Mouse (Mus musculus) testis, postnatal 14 days (tissue): ENCODE data around the gene Col6a5.

Experiments
- DNase-seq: peaks from one replicate; pipeline ENCODE4 v3.0.0; 2021; ENCODE audit warnings: low spot score

Col6a5 gene

DNA sequence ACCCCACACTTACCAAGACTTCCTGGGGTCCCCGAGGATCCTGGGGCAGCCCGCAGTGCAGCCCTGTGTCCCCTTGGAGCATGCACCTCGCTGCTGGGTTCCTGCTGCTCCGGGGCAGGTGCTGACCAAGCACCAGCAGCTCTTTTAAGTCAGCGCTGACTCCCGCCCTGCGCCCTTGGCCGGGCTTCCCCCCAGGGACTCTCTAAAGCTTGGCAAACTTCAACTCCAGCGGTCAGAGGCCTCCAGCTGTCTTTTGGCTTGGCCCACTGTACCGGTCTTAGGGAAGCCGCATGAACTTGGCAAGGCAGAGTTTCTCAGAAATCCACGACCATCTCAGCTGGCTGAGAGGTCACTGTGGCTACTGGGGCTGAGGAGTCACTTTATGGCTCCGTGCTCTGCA, at the start of gene Col6a5:
Gene Col6a5, minus strand, starts transcription at position 111 of the 400 bp plus-strand sequence.
- DNase-seq: peak; percentile 36

DNA sequence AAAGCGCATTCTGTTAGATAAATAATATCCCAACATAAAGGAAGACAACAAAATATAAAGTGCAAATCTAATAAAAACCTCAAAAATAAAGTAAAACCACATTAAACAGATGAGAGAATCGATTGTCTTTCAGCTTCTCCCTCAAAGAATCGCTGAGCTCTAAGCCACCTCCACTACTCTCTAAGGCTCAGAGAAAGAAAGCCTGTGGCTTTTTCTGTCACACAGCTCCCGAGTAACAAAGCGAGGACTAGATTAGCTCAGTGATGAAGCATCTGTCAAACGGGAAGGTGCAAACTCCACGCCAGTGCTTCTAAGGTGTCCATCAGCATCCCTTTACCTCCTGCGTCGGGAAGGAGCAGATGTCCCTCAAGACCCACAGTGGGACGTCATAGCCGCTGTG, 37.5 kb upstream of the Col6a5 start:
- no peak for DNase-seq

GRCm38 (mm10) chr9:105992425-105992824, 32.0 kb upstream of the Col6a5 start:
- DNase-seq: no peak

DNA sequence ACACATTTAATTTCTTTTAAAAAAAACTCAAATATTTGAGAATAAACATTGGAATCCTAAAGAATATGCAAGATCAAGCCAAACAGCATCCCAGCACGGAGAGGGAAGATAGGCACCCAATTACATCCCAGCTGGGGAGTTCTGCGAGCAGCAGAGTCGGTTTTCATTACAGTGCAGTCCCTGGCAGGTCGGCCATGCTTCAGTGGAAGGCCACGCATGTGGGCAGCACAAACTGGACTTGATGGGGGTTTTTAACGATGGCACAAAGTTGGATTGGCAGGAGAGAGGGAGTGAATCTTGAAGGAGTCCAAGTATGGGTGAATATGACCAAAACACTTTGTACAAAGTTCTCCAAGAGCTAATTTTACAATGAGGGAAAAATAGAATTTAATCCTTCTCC, 29.7 kb upstream of the Col6a5 start:
- no peak for DNase-seq

DNA sequence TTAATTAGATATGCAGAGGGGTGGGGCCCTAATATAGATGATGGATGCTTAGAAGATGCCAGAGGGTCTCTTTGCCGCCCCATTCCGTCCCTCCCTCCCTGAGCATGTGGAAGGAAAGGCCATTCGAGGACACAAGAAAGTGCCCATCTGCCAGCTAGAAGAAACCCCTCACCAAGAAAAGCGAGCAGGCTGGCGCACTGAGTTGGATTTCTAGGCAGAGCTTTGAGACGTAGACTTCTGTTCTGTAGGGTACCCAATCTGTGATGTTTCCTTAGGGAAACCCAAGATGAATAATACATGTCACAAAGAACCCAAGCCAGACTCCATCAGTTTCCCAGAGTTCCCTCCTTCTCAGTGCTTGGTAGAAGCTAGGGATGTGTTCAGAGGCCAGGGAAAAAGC, 29.0 kb upstream of the Col6a5 start:
- DNase-seq: no peak

- no peak for DNase-seq
These were observed 27.7 kb upstream of the Col6a5 start for GRCm38 (mm10) chr9:105988096-105988495.

DNA sequence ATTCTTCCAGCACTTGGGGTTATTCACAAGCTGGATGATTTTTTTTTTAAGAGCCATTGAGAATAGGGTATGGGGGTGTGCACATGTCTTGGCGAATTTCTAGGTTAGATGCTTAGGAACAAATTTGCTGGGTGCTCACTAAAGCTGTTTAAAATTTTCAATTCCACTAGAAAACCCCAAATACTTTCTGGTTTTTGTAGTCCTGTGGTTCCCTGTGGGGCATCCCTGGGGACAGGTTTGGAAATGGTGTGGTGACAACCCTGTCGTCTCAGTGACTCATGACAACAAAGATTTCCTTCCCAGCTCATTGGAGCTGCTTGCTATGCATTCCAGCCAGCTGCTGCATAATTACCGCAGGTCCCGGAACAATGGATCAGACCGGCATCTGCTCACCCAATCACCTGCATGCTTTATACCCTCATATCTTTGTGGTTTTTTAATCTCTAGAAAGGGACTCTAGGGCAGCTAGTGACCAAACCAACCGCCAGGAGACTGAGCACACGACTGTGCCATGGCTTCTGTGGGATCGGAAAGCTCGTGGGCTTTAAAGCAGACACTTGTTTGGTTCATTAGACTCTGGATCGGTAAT, 24.6 kb upstream of the Col6a5 start:
- no peak for DNase-seq

DNA sequence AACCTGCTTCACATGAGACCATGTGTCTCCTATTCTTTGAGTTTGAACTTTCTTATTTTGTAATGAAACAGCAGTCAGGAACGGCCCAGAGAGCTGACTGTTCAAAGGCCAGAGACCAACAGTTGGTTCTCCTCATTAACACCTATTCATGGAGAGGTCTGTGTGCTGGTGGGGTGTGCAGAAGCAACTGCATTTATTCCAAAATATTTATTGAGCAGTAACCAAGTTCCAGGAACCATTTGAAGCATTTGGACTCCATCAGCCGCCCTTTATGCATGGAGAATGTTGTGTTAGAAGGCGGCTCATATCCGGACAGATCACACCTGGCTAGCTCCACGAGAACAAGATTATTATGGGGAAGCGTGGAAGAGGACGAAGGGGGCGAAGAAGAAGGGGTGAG, 18.0 kb upstream of the Col6a5 start:
- DNase-seq: no peak

DNA sequence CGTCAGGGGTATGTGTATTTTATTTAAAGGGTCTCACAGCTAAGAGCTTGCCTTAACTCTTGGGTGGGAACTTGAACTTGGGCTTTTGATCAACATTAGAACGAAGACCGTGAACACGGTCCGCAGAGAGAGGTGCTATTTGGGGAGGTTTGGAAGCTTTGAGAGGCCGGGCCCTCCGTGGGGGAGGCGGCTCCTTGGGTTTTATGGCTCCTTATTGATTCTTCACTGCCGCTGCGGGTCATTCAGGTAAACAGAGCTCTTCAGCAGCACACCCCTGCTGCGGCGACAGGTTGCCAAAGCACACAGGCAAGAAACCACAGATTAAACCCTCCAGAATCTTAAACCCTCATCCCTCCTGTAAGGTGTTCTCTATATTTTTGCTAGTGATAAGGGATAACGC, 16.4 kb upstream of the Col6a5 start:
- DNase-seq: no peak

- DNase-seq: no peak
These were observed 15.9 kb upstream of the Col6a5 start for GRCm38 (mm10) chr9:105976314-105976713.

GRCm38 (mm10) chr9:105973736-105974135, 13.3 kb upstream of the Col6a5 start:
- no peak for DNase-seq

GRCm38 (mm10) chr9:105972031-105972430, 11.6 kb upstream of the Col6a5 start:
- no peak for DNase-seq

GRCm38 (mm10) chr9:105971351-105971894, 11.0 kb upstream of the Col6a5 start:
- DNase-seq: no peak

DNA sequence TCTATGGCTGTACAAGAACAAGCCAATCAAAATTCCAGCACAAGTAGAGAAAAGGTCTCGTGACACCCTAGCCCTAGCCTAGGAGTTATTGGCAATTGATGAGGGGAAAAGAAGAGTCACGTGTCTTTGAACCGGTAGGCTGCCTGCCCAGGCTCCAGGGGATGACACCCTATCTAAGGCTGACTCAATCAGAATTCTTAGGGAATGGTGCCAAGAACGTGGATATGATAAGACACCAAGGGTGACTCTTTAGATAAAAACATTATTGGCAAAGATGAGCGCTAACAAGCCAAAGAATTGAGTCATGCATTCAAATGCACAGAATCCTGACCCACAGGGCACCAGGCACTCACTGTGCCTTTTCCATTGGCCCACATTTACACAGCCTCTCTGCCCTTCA, 10.5 kb upstream of the Col6a5 start:
- no peak for DNase-seq

DNA sequence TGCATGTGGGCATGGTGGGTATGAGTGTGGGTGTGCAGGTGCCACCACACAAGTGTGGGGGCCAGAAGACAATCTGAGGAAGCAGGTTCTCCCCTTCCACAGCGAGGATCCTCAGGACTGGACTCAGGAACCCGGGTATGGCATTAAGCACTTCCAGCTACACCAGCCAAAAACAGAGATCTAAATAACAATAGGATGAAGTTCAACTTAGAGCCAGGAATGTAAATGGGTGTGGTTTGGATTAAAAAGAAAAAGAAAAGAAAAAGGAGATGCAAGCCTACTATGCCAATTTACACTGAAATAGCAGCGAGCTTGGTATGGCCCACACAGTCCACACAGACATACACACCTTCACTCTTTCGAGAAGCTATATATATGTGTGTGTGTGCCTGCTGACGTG, 7.5 kb upstream of the Col6a5 start:
- DNase-seq: no peak

- no peak for DNase-seq
These were observed 1.3 kb downstream of the Col6a5 start for GRCm38 (mm10) chr9:105959116-105959515.

- DNase-seq: no peak
These were observed 10.7 kb downstream of the Col6a5 start for GRCm38 (mm10) chr9:105949755-105950154.

DNA sequence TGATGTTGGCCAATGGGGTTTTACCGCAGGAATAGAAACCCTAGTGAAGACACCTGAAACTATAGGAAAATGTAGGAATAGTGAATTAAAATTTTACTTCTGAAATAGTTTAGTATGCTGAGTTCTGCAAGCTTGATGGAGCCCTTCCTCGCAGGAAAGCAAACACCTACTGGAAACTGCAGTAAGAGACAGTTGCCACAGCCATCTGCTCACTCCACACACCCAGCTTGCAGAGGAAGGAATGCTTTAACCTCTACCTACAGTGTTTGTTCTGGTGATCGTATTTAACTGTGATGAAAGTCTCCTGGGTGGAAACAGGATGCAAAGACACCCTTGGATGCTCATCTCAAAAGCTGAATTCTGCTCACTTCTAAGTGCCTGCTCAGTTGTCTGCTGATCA, 12.9 kb downstream of the Col6a5 start:
- DNase-seq: no peak

DNA sequence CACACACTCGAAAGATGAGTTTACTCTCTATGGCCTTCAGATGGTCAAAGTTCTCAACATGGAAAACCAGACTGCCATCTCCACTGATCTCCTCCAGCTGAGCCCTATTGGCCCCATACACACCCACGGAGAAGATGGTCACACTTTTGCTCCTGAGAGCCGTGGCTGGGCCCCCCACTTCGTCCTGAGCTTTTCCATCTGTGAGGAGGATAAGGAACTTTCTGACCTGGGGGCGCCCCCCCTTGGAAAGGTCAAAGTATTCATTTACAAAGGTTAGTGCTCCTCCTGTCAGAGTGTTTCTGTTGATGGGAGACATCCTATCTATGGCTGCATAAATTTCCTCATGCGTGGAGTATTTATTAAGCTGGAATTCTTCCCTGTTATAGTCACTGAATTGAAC, 26.6 kb downstream of the Col6a5 start:
- DNase-seq: no peak

DNA sequence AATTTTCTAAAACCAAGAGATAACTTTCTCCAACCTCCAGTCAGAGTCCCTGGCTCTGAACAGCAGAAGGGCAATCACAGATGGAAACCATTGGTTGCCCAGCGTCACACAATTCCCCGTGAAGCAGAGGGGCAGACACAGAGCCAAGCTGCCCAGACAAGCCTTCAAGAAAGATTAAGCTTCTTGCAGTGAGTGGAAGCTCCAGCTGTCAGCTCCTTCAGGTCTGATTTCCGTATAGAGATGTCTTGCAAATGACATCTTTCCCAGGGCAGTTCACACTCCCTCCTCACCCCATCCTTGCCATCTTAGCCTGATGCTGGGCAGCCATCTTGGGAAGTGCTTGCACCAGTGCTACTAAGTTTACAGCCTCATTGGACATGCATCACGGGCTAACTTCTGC, 31.2 kb downstream of the Col6a5 start:
- no peak for DNase-seq

DNA sequence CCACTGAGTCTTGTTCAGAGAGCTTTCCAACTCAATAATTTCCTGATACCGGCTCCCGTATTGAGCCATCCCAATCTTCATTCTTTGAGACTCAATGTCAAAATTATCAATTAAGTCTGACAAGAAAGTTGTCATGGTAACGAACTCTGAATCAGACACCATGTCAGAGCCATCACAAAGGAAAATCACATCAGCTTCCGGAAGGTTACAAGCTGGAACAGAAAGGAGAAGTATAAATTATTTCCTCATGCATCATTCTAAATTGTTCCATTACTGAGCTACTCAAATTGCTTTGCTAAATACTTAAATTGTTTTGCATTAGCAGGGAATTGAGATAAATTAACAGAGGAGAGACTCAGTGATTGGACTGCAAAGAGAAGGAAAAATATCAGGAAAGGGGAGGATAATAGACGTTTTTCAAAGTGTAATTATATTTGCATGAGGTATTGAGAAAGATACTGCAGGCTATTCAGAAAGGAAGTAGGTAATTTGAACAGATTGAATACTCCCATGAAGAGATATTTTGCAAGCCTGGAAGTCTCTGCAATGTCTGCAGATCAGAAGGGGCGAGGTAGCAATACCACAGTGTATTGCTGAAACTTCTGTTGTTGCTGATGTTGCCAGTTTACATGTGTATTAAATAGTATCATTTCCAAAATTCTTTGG, 31.9 kb downstream of the Col6a5 start:
- no peak for DNase-seq

- no peak for DNase-seq
These were observed 36.8 kb downstream of the Col6a5 start for GRCm38 (mm10) chr9:105923659-105924058.

GRCm38 (mm10) chr9:105915186-105915585, 45.3 kb downstream of the Col6a5 start:
- no peak for DNase-seq

- DNase-seq: no peak
These were observed 50.3 kb downstream of the Col6a5 start for GRCm38 (mm10) chr9:105910166-105910565.
